Mouse (Mus musculus) heart, postnatal 36 days (tissue): ENCODE results near the gene Gm5114. TPM values are rescaled to one million over a fixed set of nuclear protein-coding genes. Genes with fewer than 3 reads are reported as not detected.
"Not testable (repeated sequence)": the region's sequence is repeated elsewhere in the genome, so short reads cannot be mapped to it uniquely, and the experiment has no call there.

Experiments
- DNase-seq, 2 experiments: peaks; one replicate each; pipeline ENCODE4 v3.0.0; 2021 to 2022
- intact Hi-C: fragments of 180-260 bp; cut with DNase I; formaldehyde crosslinking; loops from one replicate; pipeline ENCODE4 v1.15.1; 2025
- microRNA-seq, 2 experiments: library from miRNA; unstranded; fragments of <30 nt; microRNA quantifications; one replicate each; pipeline ENCODE4 v1.2.0; 2021; ENCODE audit warnings: borderline number of aligned reads in 2 of 2
- total RNA-seq, 2 experiments: library from RNA; stranded (reverse); gene quantifications; 2 replicates each; pipeline ENCODE4 v1.2.3; 2021

Gene Gm5114
- total RNA-seq = not detected

DNA sequence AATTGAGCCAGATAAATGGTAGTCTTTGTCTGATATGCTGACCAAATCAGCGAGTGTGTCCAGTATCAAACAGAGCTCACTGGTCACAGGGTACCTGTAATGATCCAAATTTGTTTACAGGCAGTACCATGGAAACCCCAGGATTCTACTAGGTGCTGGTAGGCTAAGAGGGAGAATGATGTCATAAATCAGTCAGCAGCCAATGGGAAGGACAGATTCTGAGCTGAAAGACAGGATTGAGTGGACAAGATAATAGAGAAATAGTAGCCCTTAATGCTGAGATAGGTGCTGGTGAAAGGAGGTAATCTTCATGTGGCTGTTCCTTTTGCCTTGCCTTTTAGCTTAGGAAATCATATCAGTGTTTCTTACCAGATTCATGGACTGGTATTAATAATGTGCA lies at the start of gene Gm5114:
Gm5114 (minus strand) TSS at position 101 of the 400 bp plus-strand sequence.
- DNase-seq, intact Hi-C loops: not testable (repeated sequence)

DNA sequence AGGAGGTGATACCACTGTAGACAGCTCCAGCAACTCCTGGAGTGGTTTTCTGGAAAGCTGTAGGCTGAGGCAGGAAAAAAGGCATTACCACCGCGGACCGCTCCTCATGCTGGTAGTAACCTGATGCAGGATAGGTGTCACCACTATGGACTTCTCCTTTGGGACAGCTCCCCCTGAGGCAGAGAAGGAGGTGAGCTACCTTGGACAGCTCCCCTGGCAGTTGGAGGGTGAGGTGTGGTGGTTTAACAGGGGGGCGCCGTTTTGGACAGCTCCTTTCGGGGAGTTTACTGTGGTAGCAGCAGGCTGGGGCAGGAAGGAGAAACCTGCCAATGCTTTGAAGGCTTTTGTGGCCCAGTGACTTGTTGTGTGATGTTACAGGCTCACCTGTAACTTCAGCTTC lies 42.8 kb upstream of the Gm5114 start:
- intact Hi-C loops = no loop called here
- peak in 1 of 2 experiments; percentile 10 for DNase-seq

DNA sequence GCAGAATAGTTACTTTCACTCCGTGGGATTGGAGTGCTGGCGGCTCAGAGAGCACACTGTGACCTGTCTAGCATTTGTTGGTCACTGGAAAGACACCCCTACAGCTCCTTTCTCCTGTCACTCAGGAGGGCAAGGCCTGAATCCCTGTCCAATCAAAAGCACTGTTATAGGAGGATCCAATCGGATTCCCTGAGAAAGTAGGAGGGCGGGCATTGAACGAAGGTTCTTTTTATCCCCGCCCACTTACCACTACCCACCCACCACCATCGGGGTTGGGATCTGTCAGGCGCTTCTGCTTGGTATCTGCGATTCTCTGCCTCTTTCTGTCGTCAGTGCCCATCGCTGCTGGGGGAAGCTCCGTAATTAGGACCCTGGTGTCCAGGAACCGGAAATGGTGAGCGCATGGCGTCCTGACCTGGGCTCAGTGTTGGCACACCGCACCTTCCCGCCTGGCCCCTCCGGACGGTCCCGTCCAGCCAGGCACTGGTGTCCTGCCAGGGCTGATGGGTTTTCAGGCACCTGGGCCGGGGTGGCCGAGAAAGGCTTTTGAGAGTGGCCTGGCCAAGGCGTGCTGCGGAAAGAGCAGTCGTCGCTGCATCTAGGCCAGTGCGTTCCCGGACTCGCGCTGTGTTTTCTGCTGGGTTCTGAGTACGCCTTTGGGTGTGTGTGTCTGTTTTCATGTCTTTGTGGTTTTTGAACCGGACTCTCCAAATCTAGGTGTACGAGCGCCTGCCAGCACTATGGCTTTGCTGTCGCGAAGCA lies 36.5 kb upstream of the Gm5114 start:
- peak; percentile 79 to 82 for DNase-seq
- intact Hi-C loops = loop anchor here (1.0 to 2.0 kb wide), 2 partner anchors 70 to 103 kb away; no protein-coding TSS in a partner anchor

DNA sequence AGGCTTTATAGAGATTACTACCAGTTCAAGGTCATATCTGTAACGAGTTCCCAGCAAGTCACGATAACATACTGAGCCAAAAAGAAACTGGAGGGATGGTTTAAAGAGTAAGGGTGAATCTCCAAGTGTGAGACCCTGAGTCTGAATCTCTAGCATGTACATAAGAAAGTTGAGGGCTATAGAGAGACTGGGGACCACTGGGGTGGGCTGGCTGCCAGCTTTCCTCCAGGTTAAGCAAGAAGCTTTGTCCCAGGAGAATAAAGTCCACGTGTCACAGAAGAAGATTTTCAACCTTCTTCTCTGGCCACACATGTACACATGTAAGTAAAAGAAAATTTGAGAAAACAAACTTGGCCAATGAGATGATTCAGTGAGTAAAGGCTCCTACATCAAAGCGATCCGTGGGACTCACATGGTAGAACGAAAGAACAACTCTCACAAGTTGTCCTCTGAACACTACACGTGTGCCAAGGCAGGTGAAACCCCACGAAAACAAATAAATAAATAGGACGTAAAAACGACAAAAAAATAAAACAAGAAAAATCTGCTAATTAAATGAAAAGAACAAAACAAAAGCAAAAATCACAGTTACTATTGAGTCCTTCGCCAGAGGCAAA lies 35.8 kb upstream of the Gm5114 start:
- intact Hi-C loops = loop anchor here (1.0 to 2.0 kb wide), 2 partner anchors 71 to 104 kb away; no protein-coding TSS in a partner anchor
- no peak for DNase-seq

DNA sequence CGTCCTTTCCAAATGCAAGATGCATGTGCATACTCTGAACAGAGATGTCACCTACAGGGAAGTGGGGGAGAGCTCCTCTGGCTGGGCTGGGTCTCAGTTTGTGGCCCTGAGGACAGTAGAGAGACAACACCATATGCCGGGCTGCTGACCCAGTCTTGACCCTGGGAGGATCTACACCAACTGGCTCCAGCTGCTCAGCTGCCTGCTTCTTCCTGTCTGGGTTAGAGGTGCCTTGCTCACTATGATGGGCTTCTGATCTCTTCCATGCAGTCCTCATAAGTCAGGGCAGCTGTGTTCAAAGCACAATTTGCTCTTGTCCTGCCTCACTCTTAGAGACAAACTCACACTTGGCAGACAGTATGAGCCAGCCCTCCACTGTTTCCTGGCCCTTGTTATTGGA lies 28.3 kb upstream of the Gm5114 start:
- DNase-seq = no peak
- intact Hi-C loops = no loop called here

DNA sequence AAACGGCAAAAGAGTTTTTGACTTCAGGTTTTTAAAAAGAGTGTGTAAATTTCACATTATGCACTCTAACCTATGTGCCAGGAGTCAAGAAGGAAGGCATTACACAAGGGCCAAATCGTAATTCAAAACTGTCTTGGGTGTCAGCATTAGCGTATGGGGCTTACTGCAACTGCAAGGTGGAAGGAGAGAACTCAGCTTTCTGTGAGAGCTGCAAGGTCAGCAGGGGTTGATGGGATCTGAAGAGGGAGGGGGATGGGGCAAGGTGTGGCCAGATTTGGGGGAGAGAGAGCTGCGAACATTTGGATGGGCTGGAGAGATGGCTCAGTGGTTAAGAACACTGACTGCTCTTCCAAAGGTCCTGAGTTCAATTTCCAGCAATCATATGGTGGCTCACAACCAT lies 27.4 kb upstream of the Gm5114 start:
- intact Hi-C loops = no loop called here
- DNase-seq = no peak

Small RNAs within 50 kb of the gene (microRNA-seq; reads per million reads assigned to microRNA genes)
- gene Gm27437 = 0 reads per million in 2 experiments

Other genes with a start within 250 kb of the Gm5114 start
- gene Zfp619, start 104.6 kb upstream of the Gm5114 start, total RNA-seq = 1 to 10 TPM; 1.9 TPM